Mouse (Mus musculus) kidney, adult 11 months (tissue): Measurements from ENCODE around the gene Meioc.

Experiments used
- DNase-seq: peaks from one replicate; pipeline ENCODE4 v3.0.0; 2022

Meioc gene

GRCm38 (mm10) chr11:102663416-102663815, at the start of gene Meioc:
Gene Meioc, plus strand, starts transcription at chr11:102663716.
- no peak for DNase-seq

GRCm38 (mm10) chr11:102619449-102619848, 44.1 kb upstream of the Meioc start:
- no peak for DNase-seq

- DNase-seq: peak; percentile 18
Measured at GRCm38 (mm10) chr11:102623876-102624789, 39.4 kb upstream of the Meioc start.

GRCm38 (mm10) chr11:102624888-102625407, 38.6 kb upstream of the Meioc start:
- no peak for DNase-seq

- no peak for DNase-seq
Measured at GRCm38 (mm10) chr11:102627171-102627931, 36.2 kb upstream of the Meioc start.

- DNase-seq: no peak
Measured at GRCm38 (mm10) chr11:102628529-102628928, 35.0 kb upstream of the Meioc start.

- DNase-seq: no peak
Measured at GRCm38 (mm10) chr11:102629375-102629774, 34.1 kb upstream of the Meioc start.

GRCm38 (mm10) chr11:102630731-102631130, 32.8 kb upstream of the Meioc start:
- DNase-seq: no peak

- DNase-seq: no peak
Measured at GRCm38 (mm10) chr11:102631203-102631602, 32.3 kb upstream of the Meioc start.

- DNase-seq: no peak
Measured at GRCm38 (mm10) chr11:102632725-102633124, 30.8 kb upstream of the Meioc start.

- DNase-seq: no peak
Measured at GRCm38 (mm10) chr11:102633379-102633778, 30.1 kb upstream of the Meioc start.

GRCm38 (mm10) chr11:102636887-102637286, 26.6 kb upstream of the Meioc start:
- no peak for DNase-seq

- DNase-seq: peak; percentile 20
Measured at GRCm38 (mm10) chr11:102643891-102644382, 19.6 kb upstream of the Meioc start.

- no peak for DNase-seq
Measured at GRCm38 (mm10) chr11:102646226-102646625, 17.3 kb upstream of the Meioc start.

GRCm38 (mm10) chr11:102647885-102648284, 15.6 kb upstream of the Meioc start:
- DNase-seq: no peak

GRCm38 (mm10) chr11:102651381-102651780, 12.1 kb upstream of the Meioc start:
- peak; percentile 24 for DNase-seq

GRCm38 (mm10) chr11:102652844-102653243, 10.7 kb upstream of the Meioc start:
- DNase-seq: no peak

GRCm38 (mm10) chr11:102655888-102656287, 7.6 kb upstream of the Meioc start:
- DNase-seq: no peak

GRCm38 (mm10) chr11:102656326-102656926, 7.1 kb upstream of the Meioc start:
- DNase-seq: no peak

GRCm38 (mm10) chr11:102656931-102657330, 6.6 kb upstream of the Meioc start:
- DNase-seq: no peak

GRCm38 (mm10) chr11:102665151-102665550, 1.6 kb downstream of the Meioc start:
- no peak for DNase-seq

- DNase-seq: no peak
Measured at GRCm38 (mm10) chr11:102665637-102666435, 2.3 kb downstream of the Meioc start.
